Mouse (Mus musculus): ENCODE results near the gene Ajm1.

DNA sequence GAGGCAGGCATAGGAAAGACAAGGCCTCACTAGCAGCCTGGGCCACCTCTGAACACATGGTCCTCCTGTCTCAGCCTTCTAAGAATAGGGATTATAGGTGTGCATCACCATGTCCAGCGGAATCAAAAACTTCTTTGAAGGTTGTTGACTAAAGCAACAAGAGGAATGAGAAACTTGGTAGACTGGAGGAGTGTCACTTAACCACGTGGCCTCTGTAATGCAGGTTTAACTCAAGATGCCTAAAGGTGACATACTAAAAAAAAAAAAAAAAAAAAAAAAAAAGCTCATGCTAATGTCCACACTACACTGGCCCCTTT is 46.7 kb downstream of the Ajm1 start:
- TF ChIP-seq POLR2A (IDR thresholded peaks at IDR 0.05; ENCODE audit: borderline replicate concordance, insufficient read depth, low read length) = no peak
- TF ChIP-seq CTCF (IDR thresholded peaks at IDR 0.05; ENCODE audit: borderline replicate concordance, insufficient read depth, low read depth, low read length) = no peak

Data from cerebellum, adult 2 months (tissue).